Mouse (Mus musculus): Measurements from ENCODE around the gene Apmap. TPM values are rescaled to one million over a fixed set of nuclear protein-coding genes. Genes with fewer than 3 reads are reported as not detected.
"Not testable (repeated sequence)": the region's sequence is repeated elsewhere in the genome, so short reads cannot be mapped to it uniquely, and the experiment has no call there.

The Apmap gene
- polyA plus RNA-seq, 1 experiment from 2014 or later: 41.1 TPM

- no peak for DNase-seq (ENCODE audit: low spot score)
These were observed 15.6 kb upstream of the Apmap start for GRCm38 (mm10) chr2:150623957-150624356.

DNA sequence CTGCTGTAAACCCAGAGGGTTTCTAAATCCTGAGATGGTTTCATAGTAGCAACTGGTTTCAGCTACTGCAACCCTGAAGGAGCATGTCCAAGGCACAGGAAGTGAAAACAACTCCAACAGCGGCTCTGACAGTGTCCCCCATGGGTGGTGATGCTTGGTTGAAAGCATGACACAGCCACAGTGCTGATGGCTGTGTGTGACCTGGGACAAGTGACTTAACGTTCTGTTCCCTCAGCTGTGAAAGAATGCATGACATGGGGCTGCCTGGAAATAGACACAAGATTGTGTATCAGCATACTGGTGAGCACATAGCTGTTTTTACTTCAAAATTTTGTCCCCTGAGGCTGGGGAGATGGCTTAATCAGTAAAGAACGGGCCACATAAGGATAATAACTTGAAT is 13.3 kb upstream of the Apmap start:
- DNase-seq (ENCODE audit: low spot score): no peak

DNA sequence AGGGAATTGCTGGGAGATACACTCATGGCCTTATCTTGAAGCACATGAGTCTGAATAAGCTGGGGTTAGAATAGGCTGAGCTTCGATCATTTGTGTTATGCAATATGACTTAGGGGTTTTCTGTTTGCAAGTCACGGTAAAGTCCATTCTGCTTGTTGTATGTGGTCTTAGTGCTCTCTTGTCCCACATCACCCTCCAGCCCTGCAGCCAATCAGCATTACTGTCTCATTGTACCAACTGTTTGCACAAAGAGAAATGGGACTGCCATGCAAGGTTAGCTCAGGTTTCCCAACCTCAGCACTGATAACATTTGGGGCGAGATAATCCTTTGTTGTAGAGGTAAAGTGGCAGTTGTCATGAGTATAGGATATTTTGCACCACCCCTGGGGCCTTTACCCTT is 1.7 kb upstream of the Apmap start:
- no peak for DNase-seq (ENCODE audit: low spot score)

GRCm38 (mm10) chr2:150608872-150609560 is 649 bp upstream of the Apmap start:
- peak; percentile 73 for DNase-seq (ENCODE audit: low spot score)

- DNase-seq (ENCODE audit: low spot score): no peak
These were observed 1.3 kb downstream of the Apmap start for GRCm38 (mm10) chr2:150607086-150607485.

- DNase-seq (ENCODE audit: low spot score): no peak
These were observed 3.6 kb downstream of the Apmap start for GRCm38 (mm10) chr2:150604802-150605201.

DNA sequence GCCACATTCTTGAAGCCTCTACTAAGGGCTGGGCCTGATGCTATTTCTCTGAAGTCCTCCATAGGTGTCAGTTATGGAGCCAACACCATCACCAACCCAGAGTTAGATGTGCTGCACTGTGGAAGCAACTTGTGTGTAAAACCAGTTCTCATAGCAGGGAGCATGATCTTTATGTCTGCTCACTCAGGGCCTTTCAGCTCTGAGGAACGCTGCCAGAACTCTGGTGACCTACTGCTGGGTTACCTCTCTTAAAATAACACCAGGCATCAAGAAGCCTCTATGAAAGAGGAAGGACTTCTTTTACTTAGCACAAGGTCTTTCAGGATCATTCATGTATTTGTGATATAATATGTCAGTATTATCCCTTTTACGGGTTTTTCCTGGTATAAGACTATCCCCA is 6.2 kb downstream of the Apmap start:
- no peak for DNase-seq (ENCODE audit: low spot score)

GRCm38 (mm10) chr2:150600263-150600662 is 8.1 kb downstream of the Apmap start:
- no peak for DNase-seq (ENCODE audit: low spot score)

GRCm38 (mm10) chr2:150595411-150596190 is 12.8 kb downstream of the Apmap start:
- no peak for DNase-seq (ENCODE audit: low spot score)

- DNase-seq (ENCODE audit: low spot score): no peak
These were observed 19.3 kb downstream of the Apmap start for GRCm38 (mm10) chr2:150589076-150589475.

GRCm38 (mm10) chr2:150579628-150580027 is 28.7 kb downstream of the Apmap start:
- no peak for DNase-seq (ENCODE audit: low spot score)

DNA sequence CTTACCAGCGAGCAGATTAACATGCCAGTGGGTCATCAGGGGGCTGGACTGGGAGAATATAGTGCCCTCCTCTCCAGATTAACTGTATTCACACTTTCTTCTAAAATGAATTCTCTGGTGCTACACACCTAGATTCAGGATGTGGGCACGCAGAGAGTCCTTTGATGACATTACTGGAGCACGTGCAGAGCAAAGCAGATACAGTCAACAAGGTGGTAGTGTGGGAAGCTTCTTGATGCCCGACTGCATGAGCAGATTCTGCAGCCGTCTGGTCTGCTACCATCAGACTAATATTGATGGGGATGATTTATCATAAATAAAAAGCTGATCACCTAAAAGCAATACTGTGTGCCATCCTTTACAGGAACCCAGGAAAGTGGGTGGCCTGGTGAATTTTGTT is 29.8 kb downstream of the Apmap start:
- DNase-seq (ENCODE audit: low spot score): peak; percentile 83

GRCm38 (mm10) chr2:150576256-150576655 is 32.1 kb downstream of the Apmap start:
- no peak for DNase-seq (ENCODE audit: low spot score)

GRCm38 (mm10) chr2:150572463-150572862 is 35.9 kb downstream of the Apmap start:
- DNase-seq (ENCODE audit: low spot score): no peak

GRCm38 (mm10) chr2:150570761-150571160 is 37.6 kb downstream of the Apmap start:
- DNase-seq (ENCODE audit: low spot score): no peak

DNA sequence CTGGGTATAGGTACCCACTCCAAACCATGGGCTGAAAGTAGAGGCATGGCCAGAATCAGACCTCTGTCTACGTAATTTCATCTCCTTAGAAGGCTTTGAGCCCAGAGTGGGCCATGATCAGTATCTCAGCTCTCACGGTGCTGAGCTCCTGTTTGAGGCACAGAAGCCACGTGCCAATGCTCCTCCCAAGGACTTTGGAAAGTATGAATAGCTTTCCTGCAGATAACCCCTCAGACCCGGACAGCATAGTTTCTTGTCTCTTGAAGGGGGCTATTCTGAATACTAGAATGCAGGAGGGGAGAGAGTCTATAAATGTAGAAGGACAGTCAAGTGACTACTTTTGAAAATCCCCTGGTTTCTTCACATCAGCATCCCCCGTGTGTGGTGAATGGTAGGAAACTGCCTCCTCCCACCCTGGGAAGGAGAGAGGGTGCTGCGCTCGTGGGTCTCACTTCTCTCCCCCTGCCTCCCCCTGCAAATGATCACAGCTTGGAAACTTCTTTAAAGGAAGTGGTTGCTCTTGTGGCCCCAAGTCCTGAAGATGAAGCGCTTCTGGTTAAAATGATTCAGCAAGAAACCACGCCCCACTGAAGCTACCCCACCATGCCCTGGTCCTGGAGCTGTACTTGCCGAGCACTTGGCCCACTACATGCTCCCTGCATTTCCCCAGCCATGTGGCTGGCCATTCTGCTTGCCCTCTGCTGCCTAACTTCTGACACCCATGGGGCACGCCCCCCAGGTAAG is 38.3 kb downstream of the Apmap start, which contains the start of gene Cst7:
Cst7 (plus strand) TSS at position 569 of the 744 bp plus-strand sequence.
- DNase-seq (ENCODE audit: low spot score): peak; percentile 77

DNA sequence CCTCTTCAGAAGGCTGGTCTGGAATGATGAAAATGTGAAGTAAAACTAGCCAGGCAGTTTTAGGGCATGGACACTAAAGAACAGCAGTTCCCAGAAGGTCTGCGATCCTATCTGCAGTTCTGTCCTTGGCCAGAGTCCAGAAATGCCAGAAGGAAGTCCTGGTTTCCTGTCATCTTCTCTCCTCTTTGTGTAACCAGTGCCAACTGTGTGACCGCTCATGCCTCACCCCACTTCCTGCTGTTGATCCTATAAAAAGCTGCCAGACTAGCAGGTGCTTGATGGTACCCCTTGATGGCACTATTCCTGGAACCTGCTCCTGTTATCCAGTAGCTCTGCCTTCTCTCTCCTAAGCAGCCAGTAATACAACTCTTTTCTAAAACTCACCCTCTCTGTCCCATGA is 41.3 kb downstream of the Apmap start:
- no peak for DNase-seq (ENCODE audit: low spot score)

DNA sequence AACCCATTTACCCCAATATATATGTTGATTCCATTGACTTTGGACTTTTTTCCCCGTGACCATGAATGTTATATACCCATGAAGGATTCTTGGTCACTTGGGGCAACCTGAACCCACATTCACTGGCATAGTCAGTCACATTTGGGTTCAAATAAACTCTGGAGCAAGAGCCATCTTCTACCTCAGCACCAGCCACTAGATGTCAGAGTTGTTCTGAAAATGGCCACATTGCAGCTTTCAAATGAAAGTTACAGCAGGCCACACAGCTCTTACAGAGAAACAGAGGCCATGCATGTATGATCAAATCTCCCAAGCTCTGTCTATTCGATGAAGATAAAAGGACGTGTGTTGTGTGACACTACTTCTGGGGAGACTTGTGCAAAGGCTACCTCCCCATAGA is 49.8 kb downstream of the Apmap start:
- peak; percentile 72 for DNase-seq (ENCODE audit: low spot score)

DNA sequence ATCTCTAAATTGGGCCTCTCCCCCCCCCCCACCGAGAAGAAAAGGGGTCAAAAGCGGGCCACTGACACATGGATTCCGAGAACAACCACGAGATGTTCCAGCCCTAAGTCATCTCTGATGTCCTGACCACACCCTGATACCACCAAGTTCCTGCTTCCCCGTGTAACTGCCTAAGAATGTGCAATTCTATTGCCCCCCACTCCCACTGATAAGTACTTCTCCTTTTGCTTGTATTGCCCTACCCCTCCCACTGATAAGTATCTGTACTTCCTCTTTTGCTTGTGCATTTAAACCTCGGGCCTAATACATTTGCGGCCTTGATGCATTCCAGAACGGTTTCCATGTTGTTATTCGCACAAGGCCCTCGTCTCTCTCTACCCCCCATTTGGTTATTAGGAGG is 58.8 kb downstream of the Apmap start:
- DNase-seq (ENCODE audit: low spot score): not testable (repeated sequence)

Data from thymus, postnatal 0 days (tissue).